Mouse (Mus musculus): ENCODE measurements around the gene Mbd5.
A peak's percentile ranks its signal among the peaks of the same experiment; 100 is the strongest.

Gene Mbd5

DNA sequence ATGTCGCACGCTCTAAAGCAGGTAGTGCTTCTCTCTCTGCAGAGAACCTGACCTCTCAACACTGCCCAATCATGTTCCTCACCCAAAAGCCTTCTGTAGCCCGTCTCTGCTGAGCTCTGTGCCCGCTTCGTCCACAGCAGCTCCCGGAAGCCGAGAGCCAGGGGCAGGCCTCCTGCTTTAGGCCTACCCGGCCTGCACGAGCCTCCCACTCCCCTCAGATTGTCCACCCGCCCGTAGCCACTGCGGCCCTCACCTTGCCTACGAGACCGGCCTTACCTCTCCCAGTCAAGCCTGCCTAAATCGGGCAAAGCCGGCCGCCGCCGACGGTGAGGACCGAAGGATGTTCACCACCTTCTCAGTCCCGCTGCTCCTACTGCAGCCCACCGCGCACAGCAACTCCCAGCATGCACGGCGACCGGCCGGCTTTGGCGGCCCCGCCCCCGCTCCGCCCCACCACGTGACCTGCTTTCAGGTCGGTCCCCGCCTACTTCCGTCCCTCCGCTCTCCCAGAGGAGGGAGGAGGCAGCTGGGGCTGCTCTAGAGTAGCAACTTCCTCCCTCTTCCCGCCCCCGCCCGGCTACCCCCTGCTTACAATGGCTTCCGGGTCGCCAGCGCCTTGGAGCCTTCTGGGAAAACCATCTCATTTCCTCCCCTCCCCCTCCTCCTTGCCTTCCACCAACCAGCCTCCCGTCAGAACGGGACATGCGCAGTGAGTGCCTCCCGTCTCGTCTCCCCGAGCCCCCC lies at the start of gene Mbd5:
Mbd5 (plus strand) TSS at position 668 of the 744 bp plus-strand sequence.
- peak; percentile 98 for DNase-seq (ENCODE audit: low spot score)

DNA sequence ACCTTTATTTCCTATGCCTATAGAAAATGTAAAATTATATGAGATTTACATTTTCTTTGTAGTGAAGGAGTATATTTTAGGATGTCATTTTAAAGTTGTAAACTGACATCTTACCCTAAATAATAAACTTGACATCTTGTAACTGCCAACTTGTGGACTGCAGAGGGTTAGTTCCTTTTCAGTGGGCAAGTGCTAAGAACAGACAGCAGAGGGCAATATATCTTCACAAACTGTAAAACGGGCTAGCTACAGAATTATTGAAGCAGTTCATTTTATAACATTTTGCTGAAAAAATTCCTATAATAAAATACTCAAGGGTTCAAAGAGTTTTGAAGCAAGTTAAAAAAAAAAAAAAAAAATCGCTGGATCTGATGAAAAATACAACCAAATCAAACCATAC lies 40.4 kb upstream of the Mbd5 start:
- DNase-seq (ENCODE audit: low spot score), result no peak

DNA sequence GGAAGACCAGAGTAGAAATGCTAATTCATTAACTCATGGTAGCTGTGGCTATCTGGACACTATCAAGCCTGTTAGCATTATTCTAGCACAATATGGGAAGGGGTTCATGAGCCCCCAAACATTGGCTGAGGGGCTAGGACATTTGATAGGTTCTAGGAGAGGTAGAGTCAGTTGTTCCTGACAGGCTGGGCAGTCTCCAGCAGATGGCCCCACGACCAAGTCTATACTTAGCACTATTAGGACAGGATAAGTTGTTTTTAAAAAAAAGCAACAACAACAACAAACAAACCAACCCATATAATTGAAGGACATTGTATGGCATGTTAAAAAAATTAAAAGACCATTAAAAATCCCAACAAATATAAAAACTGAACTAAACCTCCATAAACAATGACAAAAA lies 35.1 kb upstream of the Mbd5 start:
- DNase-seq (ENCODE audit: low spot score), result no peak

DNA sequence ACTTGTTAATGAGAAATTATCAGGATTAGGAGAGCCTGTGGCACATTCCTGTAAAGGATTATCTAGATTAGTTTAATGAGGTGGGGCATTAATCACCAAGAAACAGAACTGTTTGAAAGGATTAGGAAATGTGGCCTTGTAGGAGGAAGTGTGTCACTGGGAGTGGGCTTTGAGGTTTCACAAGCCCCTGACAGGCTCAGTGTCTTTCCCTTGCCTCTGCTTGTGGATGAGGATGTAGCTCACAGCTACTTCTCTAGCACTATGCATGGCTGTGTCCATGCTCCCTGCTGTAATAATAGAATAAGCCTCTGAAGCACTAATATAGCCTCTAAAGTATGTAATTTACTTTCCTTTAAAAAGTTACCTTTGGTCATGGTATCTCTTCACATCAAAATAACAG lies 33.5 kb upstream of the Mbd5 start:
- no peak for DNase-seq (ENCODE audit: low spot score)

DNA sequence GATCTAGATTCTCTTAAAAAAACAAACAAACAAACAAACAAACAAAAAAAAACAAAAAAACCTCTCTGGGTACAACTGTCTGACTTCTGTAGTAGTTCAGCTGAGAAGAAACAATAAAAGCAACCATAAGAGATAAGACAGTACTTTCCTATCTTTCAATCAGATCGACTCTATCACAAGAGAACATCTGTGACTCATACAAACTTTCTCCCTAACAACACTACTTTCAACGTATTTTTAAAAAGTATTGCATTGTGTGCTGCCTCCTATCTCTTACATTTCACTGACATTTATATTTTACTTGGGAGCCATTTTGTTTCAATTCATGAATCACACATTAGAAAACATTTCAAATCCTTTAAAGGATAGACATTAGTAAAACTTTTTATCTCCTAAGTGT lies 14.2 kb upstream of the Mbd5 start:
- no peak for DNase-seq (ENCODE audit: low spot score)

DNA sequence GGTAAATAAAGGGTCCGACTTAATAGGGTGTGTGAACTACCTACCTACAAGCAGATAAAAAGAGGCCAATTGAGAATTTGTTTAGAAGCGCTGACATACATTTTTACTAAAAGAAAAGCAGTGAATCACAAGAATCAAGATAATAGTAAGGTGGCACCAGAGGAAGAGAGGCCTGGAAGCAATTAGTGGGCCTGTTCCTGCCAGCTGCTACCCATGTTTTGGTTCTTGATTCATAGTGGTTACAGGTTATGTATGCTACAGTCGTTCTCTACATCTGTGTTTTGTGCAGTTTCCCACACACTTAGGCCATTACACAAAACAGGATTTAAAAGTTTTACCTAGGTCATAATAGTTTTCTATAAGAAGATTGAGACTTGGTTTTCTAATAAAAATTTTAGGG lies 1.5 kb upstream of the Mbd5 start:
- no peak for DNase-seq (ENCODE audit: low spot score)

DNA sequence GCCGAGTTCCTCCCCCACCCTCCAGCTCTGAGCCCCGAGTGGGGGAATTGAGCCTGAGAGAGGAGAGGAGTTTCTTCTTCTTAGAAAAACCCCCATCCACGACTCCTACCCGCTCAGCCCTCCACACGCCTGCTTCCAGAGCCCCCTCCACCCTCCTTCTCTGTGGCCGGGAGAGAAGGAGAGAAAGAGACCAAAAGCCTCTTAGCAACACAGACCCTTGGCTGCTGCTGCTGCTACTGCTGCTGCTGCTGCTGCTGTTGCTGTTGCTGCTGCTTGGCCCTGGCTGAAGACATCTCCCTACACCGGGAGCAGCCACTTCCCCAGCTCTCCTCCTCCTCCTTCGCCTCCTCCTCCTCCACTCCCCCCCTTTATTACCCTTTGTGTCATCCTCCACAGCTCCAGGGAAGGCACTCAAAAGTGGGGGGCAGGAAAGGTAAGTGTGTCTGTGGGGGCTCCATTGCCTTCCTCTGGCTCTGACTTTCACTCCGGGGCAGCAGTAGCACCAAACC lies 489 bp downstream of the Mbd5 start:
- DNase-seq (ENCODE audit: low spot score), result peak; percentile 29

DNA sequence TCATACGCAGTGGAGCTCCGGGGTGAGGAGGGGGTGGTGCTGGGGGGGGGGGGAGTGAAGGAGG lies 776 bp downstream of the Mbd5 start, which contains the start of gene Orc4:
Orc4 (minus strand) TSS at position 26 of the 64 bp plus-strand sequence.
- DNase-seq (ENCODE audit: low spot score), result no peak

DNA sequence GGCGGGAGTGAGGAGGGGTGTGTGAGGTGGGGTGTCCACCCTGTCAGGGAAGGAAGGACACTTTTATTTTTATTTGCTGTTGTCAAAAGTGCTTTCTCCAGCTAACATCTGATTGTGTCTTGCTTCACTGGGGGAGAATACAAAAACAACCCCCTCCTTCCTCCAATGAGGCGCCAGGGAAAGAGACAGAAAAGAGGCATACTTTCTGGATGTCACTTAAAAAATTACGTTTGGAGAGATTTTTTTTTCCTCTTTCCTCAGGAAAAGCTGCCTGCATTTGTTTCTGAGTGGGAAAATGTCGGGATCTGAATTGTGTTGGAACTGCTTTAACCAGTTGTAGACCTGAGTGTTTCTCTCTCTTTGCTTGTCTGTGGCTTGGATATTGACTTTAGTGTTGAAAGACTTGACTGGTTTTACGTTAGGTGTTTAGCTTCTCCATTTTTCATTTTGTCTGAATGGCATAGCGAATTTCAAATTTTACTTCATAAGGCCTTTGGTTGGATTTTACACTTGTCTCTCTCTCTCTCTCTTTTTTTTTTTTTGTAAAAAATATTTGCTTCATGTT lies 1.1 kb downstream of the Mbd5 start:
- DNase-seq (ENCODE audit: low spot score), result no peak

DNA sequence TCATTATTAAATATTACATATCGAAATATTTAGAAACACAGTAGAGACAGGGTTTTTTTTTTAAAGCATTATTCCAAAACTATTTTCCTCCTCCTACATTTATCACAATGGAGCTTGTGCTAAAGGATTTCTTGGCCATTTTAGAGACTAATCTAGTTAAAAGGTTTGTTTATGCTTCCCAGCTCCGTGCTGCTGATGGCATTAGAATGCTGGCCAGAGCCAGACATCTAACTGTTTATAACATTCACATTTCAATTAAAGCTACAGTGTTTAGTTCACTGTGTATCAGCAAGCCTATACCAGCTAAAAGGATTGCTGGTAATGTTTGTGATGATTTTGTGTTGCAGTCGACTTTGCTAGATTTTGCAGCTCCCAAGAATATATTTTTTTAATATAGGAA lies 7.3 kb downstream of the Mbd5 start:
- no peak for DNase-seq (ENCODE audit: low spot score)

DNA sequence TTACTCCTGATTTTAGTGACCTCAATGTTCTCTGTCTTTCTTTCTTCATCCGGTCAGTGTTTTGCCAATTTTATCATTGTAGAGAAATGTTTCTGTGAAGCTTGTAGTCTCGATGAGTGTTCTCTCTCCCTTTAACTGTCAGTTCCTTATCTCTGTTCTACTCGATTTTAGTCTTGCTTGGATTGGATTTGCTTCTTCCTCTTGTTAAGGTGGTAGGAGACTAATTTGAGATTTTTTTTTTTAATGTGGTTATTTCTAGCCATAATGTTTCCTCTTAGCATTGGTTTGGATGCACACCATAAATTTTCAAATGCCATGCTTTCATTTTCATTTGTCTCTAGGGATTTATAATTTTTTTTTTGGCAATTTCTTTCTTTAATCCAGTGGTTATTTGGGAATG lies 29.6 kb downstream of the Mbd5 start:
- no peak for DNase-seq (ENCODE audit: low spot score)

DNA sequence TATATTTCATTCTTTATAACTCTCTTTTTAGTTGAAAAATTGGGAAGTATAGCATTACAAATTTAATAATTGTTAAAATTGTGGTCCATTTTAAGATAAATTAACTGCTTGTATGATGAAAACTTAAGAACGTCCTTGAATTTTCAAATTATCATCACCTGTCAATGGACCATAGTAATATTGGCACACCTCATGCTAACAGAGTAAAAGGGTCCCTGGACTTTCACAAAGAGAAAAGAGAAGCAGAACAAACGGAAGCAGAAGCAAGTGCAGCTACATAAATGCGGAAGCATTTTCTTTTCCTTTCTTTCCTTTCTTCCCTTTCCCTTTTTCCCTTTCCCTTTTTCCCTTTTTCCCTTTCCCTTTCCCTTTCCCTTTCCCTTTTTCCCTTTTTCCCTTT lies 41.0 kb downstream of the Mbd5 start:
- DNase-seq (ENCODE audit: low spot score), result no peak

DNA sequence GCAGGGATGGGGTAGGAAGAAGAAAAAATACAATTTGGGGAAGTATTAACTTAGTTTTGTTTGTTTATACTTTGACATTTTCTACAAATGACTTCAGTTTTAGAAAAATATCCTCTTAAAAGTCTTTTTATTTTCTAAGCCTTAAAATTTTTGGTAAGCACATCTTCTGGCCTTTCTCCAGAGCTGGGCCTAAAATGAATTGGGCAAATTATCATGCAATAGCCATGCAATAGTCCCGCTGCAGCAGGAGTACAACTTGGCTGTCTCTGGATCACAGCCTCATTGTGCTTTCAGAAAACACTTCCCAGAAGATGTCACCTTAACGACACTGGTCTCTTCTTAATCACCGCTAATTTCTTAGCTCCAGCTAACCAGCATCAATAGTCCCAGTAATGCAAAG lies 91.2 kb downstream of the Mbd5 start:
- no peak for DNase-seq (ENCODE audit: low spot score)

DNA sequence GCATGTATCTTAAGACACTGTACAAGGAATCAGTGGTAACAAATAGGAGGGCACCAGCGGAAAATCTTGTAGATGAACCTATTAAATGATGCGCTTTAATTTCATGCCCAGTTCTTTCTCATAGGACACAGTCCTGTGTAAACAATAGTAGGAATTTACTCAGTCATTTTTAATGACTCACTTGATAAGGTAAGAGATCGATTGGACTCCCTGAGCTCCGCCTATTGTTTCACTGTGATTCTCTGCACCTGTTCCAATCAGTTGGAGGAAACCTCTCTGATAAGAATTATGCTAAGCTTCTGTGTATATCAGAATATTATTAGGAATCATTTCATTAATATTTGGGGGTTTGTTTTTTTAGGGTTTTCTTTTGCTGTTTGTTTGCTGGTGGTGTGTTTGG lies 100.7 kb downstream of the Mbd5 start:
- DNase-seq (ENCODE audit: low spot score), result no peak

DNA sequence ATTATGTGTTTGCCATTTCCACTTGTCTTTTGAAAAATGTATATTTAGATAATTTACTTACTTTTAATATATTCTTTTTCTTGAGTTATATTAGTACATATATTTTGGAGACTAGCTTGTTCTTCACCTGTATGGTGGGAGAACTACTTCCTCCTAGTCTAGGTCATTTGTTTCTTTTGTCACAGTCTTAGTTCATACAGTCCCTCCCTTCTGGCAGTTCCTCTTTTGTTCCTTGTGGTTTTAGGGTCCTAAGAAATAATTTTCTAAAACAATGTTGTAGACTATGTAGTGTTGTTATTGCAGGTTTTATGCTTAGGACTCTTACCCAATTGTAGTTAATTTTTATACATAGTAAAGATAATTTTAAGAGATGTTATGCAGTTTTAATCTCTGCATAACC lies 118.6 kb downstream of the Mbd5 start:
- no peak for DNase-seq (ENCODE audit: low spot score)

DNA sequence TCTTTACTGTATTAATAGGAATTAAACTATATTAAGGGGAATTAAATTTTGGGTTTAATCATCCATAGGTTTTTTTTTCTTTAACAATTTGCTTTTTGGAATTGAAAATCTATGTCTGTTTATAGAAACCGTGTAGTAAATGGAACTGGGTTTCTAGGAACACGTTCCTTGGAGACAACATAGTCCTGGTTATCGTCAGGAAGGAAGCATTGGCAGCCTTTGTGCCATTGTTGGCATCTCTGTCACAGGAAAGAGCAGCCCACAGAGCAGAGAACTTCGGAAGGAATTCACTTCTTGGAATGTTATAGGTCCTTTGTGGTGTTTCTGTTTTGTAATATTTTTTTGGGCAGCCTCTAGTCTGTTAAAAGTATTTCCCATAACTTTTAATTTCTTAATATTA lies 135.7 kb downstream of the Mbd5 start:
- DNase-seq (ENCODE audit: low spot score), result no peak

DNA sequence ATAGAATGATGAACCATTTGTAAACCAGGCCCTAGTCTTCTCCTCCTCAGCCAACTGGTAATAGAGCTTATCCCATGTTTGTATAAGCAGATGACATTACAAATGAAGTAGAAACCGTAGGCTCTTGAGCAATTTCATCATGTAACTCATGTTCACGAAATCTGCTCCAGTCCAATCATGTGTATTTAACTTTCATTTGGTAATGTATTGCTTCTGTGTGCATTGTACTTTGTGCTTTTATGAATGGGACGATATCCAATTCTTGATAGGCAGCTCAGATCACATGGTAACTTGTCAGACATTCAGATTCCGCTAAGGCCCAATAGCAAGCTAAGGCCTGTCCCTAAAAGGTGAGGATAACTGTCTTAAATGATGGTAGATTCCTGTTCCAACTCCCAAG lies 141.5 kb downstream of the Mbd5 start:
- DNase-seq (ENCODE audit: low spot score), result no peak

DNA sequence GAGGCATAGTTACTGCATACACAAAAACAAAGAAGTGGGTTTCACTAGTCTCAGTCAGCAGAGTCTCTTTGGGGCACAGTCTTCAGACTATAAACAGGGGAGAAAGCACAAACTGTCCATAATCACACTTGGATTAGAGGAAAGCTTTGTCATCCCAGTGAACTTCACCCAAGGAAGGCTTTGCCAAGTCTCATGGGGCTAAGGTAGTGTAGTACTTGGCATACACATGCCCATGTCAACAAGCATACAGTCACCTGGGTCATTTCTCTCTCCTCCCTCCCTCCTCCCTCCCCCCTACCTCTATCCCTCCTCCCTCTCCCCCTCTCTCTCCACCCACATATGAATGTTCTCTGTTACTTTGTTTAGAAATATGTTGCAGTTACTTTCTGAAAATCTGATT lies 147.5 kb downstream of the Mbd5 start:
- no peak for DNase-seq (ENCODE audit: low spot score)

DNA sequence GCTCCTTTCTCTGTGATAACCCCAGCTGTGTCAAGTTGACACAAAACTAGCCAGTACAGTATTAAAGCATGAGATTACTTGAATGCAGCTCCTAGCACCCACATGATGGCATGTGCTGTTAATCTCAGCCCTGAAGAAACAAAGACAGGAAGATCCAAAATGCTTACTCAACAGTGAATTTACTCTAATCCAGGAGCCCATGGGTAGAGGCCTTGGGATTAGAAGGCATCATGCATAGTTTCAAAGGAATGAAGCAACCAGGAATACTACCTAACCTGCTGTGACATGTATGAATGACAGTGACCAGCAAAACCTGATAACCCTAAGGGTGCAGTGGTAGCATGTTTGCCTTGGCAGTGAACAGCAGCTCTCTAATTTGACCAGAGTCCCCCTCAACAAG lies 159.6 kb downstream of the Mbd5 start:
- DNase-seq (ENCODE audit: low spot score), result no peak

DNA sequence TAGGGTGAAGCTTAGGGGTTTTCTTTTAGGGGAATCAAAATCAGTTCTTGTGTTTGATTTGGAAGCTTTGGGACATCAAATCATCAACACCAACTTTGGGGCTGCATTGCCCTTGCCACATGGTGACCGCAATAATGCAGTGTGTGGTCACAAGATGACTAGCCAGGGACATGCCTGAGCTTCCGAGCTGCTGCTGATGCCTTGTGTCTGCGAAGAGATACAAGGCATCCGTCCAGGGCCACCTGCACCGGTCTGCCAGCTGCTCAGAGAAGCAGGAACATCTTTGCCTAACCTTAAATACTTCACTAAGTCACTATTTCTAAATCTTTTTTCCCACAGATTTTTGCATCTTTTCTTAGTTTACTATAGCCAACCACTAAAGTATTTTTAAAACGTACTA lies 170.6 kb downstream of the Mbd5 start:
- DNase-seq (ENCODE audit: low spot score), result no peak

DNA sequence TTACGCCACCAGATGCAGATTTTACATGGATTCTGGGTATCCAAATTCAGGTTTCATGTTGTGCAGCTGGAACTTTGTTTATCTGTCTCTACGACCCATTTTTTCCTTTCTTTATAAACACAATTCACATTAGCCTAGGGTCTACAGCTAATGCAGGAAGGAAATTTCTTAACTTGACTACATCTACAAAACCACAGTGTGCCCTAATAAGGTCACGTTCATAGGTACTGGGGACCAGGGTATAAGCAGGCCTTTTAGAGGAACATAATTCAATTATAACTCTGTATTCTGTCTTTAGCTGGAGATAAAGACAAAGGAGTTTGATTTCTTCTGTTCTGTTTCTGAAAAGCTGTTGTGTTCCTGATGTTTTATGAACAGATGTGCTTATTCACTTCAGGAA lies 172.3 kb downstream of the Mbd5 start:
- DNase-seq (ENCODE audit: low spot score), result no peak

DNA sequence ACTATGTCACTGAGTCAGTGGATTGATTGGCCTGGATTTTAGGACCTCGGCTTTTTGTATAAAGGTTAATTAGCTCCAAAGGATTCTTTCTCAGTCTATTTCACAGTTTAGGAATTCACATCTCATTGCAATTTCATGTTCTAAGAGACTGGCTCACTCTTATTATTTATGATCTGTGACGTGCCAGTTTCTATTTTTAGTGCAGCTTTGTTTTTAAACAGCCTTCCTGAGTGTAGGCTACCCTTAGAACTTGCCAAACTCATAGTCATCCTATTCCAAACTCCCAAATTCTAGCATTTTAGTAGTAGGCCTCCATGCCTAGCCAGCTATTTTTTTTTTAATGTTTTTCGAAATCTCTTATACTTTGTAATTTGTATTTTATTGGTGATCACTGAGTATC lies 192.9 kb downstream of the Mbd5 start:
- no peak for DNase-seq (ENCODE audit: low spot score)

DNA sequence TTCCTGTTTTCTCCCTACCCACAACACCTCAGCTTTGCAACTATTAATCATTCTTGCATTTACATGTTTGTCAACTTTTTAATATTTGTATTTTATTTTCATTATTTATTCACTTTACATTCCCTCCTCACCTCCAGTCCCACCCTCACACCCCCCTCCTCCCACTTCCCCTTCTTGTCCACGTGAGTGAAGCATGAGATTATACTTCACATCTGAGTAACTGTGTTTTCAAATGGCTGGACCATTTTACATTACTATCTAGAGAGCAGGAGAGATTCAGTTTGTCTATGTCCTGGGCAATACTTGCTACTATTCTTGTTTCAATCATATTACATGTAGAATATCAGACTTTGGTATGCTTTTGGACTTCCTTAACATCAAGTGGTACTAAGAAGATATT lies 204.3 kb downstream of the Mbd5 start:
- no peak for DNase-seq (ENCODE audit: low spot score)

DNA sequence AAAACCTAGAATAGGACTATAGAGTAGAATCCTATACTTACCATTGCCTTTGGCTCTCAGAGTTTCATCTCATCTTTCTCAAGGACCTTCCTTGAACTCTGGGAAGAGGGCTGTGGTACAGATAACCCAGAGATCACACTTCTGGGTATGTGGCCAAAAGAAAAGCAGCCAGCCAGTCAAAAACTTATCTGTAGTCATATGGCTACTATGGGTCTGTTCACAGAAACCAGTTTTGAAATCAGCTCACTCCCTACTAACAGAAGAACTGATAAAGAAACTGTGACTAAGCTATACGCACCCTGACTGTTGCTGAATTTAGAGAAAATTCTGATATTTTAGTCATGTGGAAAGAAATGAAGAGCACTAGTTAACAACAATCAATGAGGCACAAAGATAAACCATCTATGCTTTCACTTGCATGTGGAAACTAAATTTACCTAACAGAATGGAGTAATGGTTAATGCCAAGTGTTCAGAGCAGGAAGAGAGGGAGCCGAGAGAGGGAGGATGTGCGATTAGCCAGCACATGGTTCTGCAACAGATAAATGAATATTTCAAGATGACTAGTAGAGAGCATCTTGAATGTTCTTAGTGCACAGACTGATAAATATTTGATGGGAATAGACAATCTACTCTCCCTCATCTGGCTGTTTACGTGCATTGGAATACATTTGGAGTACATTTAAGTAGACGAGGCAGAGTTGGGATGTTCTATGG lies 211.1 kb downstream of the Mbd5 start:
- no peak for DNase-seq (ENCODE audit: low spot score)

All from layer of hippocampus, adult 11-12 months (tissue).